ENCODE assay signal across 9 mouse cellular contexts in genomic region chr7:6940761-6941231, GRCm38 (mm10). TPM values are rescaled to one million over a fixed set of nuclear protein-coding genes. Genes with fewer than 3 reads are reported as not detected.
A peak's percentile ranks its signal among the peaks of the same experiment; 100 is the strongest.
DNase-seq lines count a peak whose midpoint lies in the region; ATAC-seq lines count a peak whose summit lies in the region.
"Had no signal": no experiment of that assay in that cellular context is flagged by ENCODE, and none has a peak within 500 bp of the region (broad histone marks: within the 10 kb centered on the region; RNA-seq: fewer than 3 reads in every experiment).

No protein-coding gene starts in this region.

- ATAC-seq in kidney, embryonic 15.5 days (replicated peaks; ENCODE audit: low FRiP score), result peak; percentile 69
- ATAC-seq in embryonic facial prominence, embryonic 15.5 days (ENCODE audit: insufficient number of reproducible peaks, low FRiP score, low TSS enrichment, low read depth), result no peak
- ATAC-seq in kidney, embryonic 16.5 days (ENCODE audit: low FRiP score, low TSS enrichment), result peak; percentile 51; the same call in 1 of the 2 replicates
- peak; percentile 64 for ATAC-seq in midbrain, embryonic 16.5 days

- no peak for DNase-seq in kidney, adult 11 months
- DNase-seq in MN1 (ENCODE audit: low spot score), result peak; percentile 16
- DNase-seq in layer of hippocampus, postnatal 10 days (ENCODE audit: low spot score in 2 of 2), result no peak
- DNase-seq in ovary, postnatal 14 days (ENCODE audit: low spot score), result no peak

- H3K4me2 ChIP-seq in kidney, embryonic 15.5 days, result peak overlapping the region; percentile 52
- H3K4me2 ChIP-seq in embryonic facial prominence, embryonic 15.5 days (replicated peaks), result peak overlapping the region; percentile 27; the same call in 1 of the 2 replicates
- H3K4me2 ChIP-seq in kidney, embryonic 16.5 days (replicated peaks; ENCODE audit: low read depth, low read length), result peak overlapping the region; percentile 46
- H3K4me2 ChIP-seq in midbrain, embryonic 16.5 days (ENCODE audit: low read length), result peak overlapping the region; percentile 31

- H3K9me3 ChIP-seq in kidney, embryonic 15.5 days (replicated peaks), result no peaks in the 10 kb centered on the region
- H3K9me3 ChIP-seq in embryonic facial prominence, embryonic 15.5 days (replicated peaks), result no peaks in the 10 kb centered on the region
- H3K9me3 ChIP-seq in kidney, embryonic 16.5 days (ENCODE audit: low read length), result no peaks in the 10 kb centered on the region
- no peaks in the 10 kb centered on the region for H3K9me3 ChIP-seq in midbrain, embryonic 16.5 days (replicated peaks; ENCODE audit: control insufficient read depth, low read length, poor library complexity, severe bottlenecking)

- no peaks in the 10 kb centered on the region for H3K27me3 ChIP-seq in kidney, embryonic 15.5 days
- H3K27me3 ChIP-seq in embryonic facial prominence, embryonic 15.5 days, result no peaks in the 10 kb centered on the region
- H3K27me3 ChIP-seq in kidney, embryonic 16.5 days (ENCODE audit: insufficient read depth, low read length), result no peaks in the 10 kb centered on the region
- no peaks in the 10 kb centered on the region for H3K27me3 ChIP-seq in midbrain, embryonic 16.5 days (ENCODE audit: control insufficient read depth, insufficient read depth, low read depth, low read length)

- peak overlapping the region; percentile 27; the same call in 1 of the 2 replicates for H3K4me3 ChIP-seq in kidney, embryonic 15.5 days (replicated peaks)
- peak overlapping the region; percentile 31; the same call in 1 of the 2 replicates for H3K4me3 ChIP-seq in embryonic facial prominence, embryonic 15.5 days (replicated peaks)
- H3K4me3 ChIP-seq in kidney, embryonic 16.5 days (ENCODE audit: low read length), result peak overlapping the region; percentile 12; the same call in 1 of the 2 replicates
- no peak overlapping the region for H3K4me3 ChIP-seq in midbrain, embryonic 16.5 days (ENCODE audit: low read depth, low read length)
- H3K4me3 ChIP-seq: erythroblast, embryonic 14.5 days had no signal

- H3K27ac ChIP-seq in kidney, embryonic 15.5 days, result no peak overlapping the region
- H3K27ac ChIP-seq in embryonic facial prominence, embryonic 15.5 days (replicated peaks), result no peak overlapping the region
- H3K27ac ChIP-seq in kidney, embryonic 16.5 days (ENCODE audit: low read length), result no peak overlapping the region
- H3K27ac ChIP-seq in midbrain, embryonic 16.5 days (ENCODE audit: low read length), result no peak overlapping the region

- H3K36me3 ChIP-seq in kidney, embryonic 15.5 days, result no peaks in the 10 kb centered on the region
- no peaks in the 10 kb centered on the region for H3K36me3 ChIP-seq in embryonic facial prominence, embryonic 15.5 days
- no peaks in the 10 kb centered on the region for H3K36me3 ChIP-seq in kidney, embryonic 16.5 days (ENCODE audit: insufficient read depth, low read length)
- no peaks in the 10 kb centered on the region; the same call in 1 of the 2 replicates for H3K36me3 ChIP-seq in midbrain, embryonic 16.5 days (ENCODE audit: control insufficient read depth, insufficient read depth, low read length)

- WGBS in kidney, embryonic 15.5 days, result 19% methylated on average over 16 of the region's 16 CpGs
- 20% methylated on average over 16 of the region's 16 CpGs for WGBS in embryonic facial prominence, embryonic 15.5 days
- WGBS in kidney, embryonic 16.5 days, result 22% methylated on average over 16 of the region's 16 CpGs
- 21% methylated on average over 16 of the region's 16 CpGs for WGBS in midbrain, embryonic 16.5 days

- no peak overlapping the region for H3K9ac ChIP-seq in kidney, embryonic 15.5 days
- H3K9ac ChIP-seq in embryonic facial prominence, embryonic 15.5 days, result no peak overlapping the region
- H3K9ac ChIP-seq in kidney, embryonic 16.5 days (replicated peaks; ENCODE audit: low read length), result no peak overlapping the region
- H3K9ac ChIP-seq in midbrain, embryonic 16.5 days (ENCODE audit: low read depth, low read length), result no peak overlapping the region

- H3K4me1 ChIP-seq in kidney, embryonic 15.5 days, result 0 out of 2 replicates have a peak, but pooled peaks cover 3% of the 10 kb centered on the region
- no peaks in the 10 kb centered on the region for H3K4me1 ChIP-seq in embryonic facial prominence, embryonic 15.5 days
- H3K4me1 ChIP-seq in kidney, embryonic 16.5 days (ENCODE audit: insufficient read depth, low read length), result no peaks in the 10 kb centered on the region
- H3K4me1 ChIP-seq in midbrain, embryonic 16.5 days (ENCODE audit: control insufficient read depth, insufficient read depth, low read length), result peaks cover 5% of the 10 kb centered on the region

RNA-seq across cellular contexts. Expression of gene Aurkc, which starts 54.3 kb away (rescaled TPM):
- polyA plus RNA-seq in kidney, embryonic 15.5 days (2015; fragmentation: Nextera tagmentation; extraction: Ambion mirVana), result 0.17 TPM in 1 of 2 replicates, not detected in the other
- not detected in 2 replicates for polyA plus RNA-seq in embryonic facial prominence, embryonic 15.5 days (2015; fragmentation: Nextera tagmentation; extraction: Ambion mirVana)
- polyA plus RNA-seq in kidney, embryonic 16.5 days (2015; fragmentation: Nextera tagmentation; extraction: Ambion mirVana), result not detected in 2 replicates
- not detected in 2 replicates for polyA plus RNA-seq in midbrain, embryonic 16.5 days (2015; fragmentation: Nextera tagmentation; extraction: Ambion mirVana)
- total RNA-seq in layer of hippocampus, postnatal 10 days (2021), result not detected
- polyA plus RNA-seq: erythroblast, embryonic 14.5 days had no signal
